Mouse (Mus musculus): ENCODE measurements at regions not wholly inside any gene's neighbourhood (a gene's known extent, or its start where the extent isn't known, plus 50 kb on each side); places are given as distances from the start of the nearest gene placed in this dataset.

DNA sequence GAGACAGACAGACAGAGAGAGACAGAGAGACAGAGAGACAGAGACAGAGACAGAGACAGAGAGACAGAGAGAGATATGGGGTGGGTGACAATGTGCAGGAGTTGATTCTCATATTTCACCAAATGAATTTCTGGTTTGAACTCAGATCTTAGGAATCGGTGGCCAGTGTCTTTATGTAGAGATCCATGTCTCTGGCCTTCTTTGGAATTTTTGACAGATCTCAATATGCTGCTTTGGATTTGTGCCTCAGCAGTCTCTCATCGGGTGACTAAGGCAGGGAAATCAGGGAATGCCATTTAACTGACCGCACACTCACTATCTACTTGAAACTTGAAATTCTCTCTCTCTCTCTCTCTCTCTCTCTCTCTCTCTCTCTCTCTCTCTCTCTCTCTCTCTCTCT, 286.3 kb upstream of the Mpdz start:
- TF ChIP-seq CTCF (IDR thresholded peaks at IDR 0.05; ENCODE audit: extremely low read depth, insufficient read depth, insufficient read length, insufficient replicate concordance) (no peak), POLR2A (IDR thresholded peaks at IDR 0.05; ENCODE audit: low read depth, low read length) (no peak)

All from spleen, adult 2 months (tissue).